Mouse (Mus musculus): Measurements from ENCODE around the gene Npas3.

Gene Npas3

GRCm38 (mm10) chr12:53814291-53814690 lies 565.8 kb downstream of the Npas3 start:
- DNase-seq = no peak

GRCm38 (mm10) chr12:53819982-53820381 lies 571.5 kb downstream of the Npas3 start:
- no peak for DNase-seq

- DNase-seq = no peak
Measured at GRCm38 (mm10) chr12:53822881-53823280, 574.4 kb downstream of the Npas3 start.

GRCm38 (mm10) chr12:53825251-53825650 lies 576.8 kb downstream of the Npas3 start:
- DNase-seq = no peak

- DNase-seq = no peak
Measured at GRCm38 (mm10) chr12:53825898-53826605, 577.6 kb downstream of the Npas3 start.

- no peak for DNase-seq
Measured at GRCm38 (mm10) chr12:53826812-53827211, 578.3 kb downstream of the Npas3 start.

GRCm38 (mm10) chr12:53832590-53832989 lies 584.1 kb downstream of the Npas3 start:
- DNase-seq = no peak

- DNase-seq = peak in 1 of 2 experiments; percentile 17
Measured at GRCm38 (mm10) chr12:53833348-53833747, 584.9 kb downstream of the Npas3 start.

- DNase-seq = no peak
Measured at GRCm38 (mm10) chr12:53836031-53836790, 587.7 kb downstream of the Npas3 start.

GRCm38 (mm10) chr12:53837408-53837807 lies 588.9 kb downstream of the Npas3 start:
- no peak for DNase-seq

GRCm38 (mm10) chr12:53838541-53838940 lies 590.1 kb downstream of the Npas3 start:
- DNase-seq = no peak

- no peak for DNase-seq
Measured at GRCm38 (mm10) chr12:53841928-53842671, 593.6 kb downstream of the Npas3 start.

- DNase-seq = no peak
Measured at GRCm38 (mm10) chr12:53843626-53844025, 595.1 kb downstream of the Npas3 start.

- DNase-seq = no peak
Measured at GRCm38 (mm10) chr12:53846154-53846665, 597.7 kb downstream of the Npas3 start.

- DNase-seq = no peak
Measured at GRCm38 (mm10) chr12:53849263-53849662, 600.8 kb downstream of the Npas3 start.

- no peak for DNase-seq
Measured at GRCm38 (mm10) chr12:53852432-53852831, 604.0 kb downstream of the Npas3 start.

- DNase-seq = no peak
Measured at GRCm38 (mm10) chr12:53860176-53860575, 611.7 kb downstream of the Npas3 start.

GRCm38 (mm10) chr12:53862281-53862680 lies 613.8 kb downstream of the Npas3 start:
- no peak for DNase-seq

GRCm38 (mm10) chr12:53864436-53865136 lies 616.1 kb downstream of the Npas3 start:
- peak; percentile 12 to 14 for DNase-seq

- no peak for DNase-seq
Measured at GRCm38 (mm10) chr12:53865691-53866090, 617.2 kb downstream of the Npas3 start.

- DNase-seq = no peak
Measured at GRCm38 (mm10) chr12:53869981-53870380, 621.5 kb downstream of the Npas3 start.

- DNase-seq = no peak
Measured at GRCm38 (mm10) chr12:53875226-53875625, 626.7 kb downstream of the Npas3 start.

GRCm38 (mm10) chr12:53876693-53877092 lies 628.2 kb downstream of the Npas3 start:
- DNase-seq = no peak

All from cerebellum, postnatal 36 days (tissue).